Mouse (Mus musculus): ENCODE data around the gene Polr2l. TPM values are rescaled to one million over a fixed set of nuclear protein-coding genes. Genes with fewer than 3 reads are reported as not detected.

The Polr2l gene
- polyA plus RNA-seq (2014; fragmentation: Nextera tagmentation; extraction: Ambion mirVana), result 70.9 and 73.3 TPM in 2 replicates

GRCm38 (mm10) chr7:141475011-141475804, at the start of gene Polr2l, which contains the start of gene Tspan4:
Gene Polr2l, minus strand, starts transcription at chr7:141475132.
Gene Tspan4, plus strand, starts transcription at chr7:141475240.
- ATAC-seq (ENCODE audit: insufficient number of reproducible peaks, low FRiP score, low TSS enrichment, low read depth) (peak; percentile 49), DNase-seq (ENCODE audit: low spot score) (peak; percentile 89)
- H3K27me3 ChIP-seq (ENCODE audit: control insufficient read depth, insufficient read depth, low read length), result no peaks in the 10 kb centered on the region
- peak within 1 kb of the TSS; percentile 80 for H3K4me3 ChIP-seq (ENCODE audit: low read depth, low read length)
- peak within 1 kb of the TSS; percentile 92 for H3K9ac ChIP-seq (ENCODE audit: low read length)
- H3K27ac ChIP-seq (replicated peaks; ENCODE audit: low read depth, low read length), result peak within 1 kb of the TSS; percentile 68
- H3K4me2 ChIP-seq (ENCODE audit: low read depth, severe bottlenecking), result peak within 1 kb of the TSS; percentile 90
- no peaks in the 10 kb centered on the region for H3K9me3 ChIP-seq (ENCODE audit: control insufficient read depth, low read length)
- under 1% methylated on average over 85 of the region's 87 CpGs for WGBS
- peaks cover 21% of the 10 kb centered on the region for H3K36me3 ChIP-seq (ENCODE audit: control insufficient read depth, insufficient read depth, low read length)
- peaks cover 18% of the 10 kb centered on the region for H3K4me1 ChIP-seq (ENCODE audit: control insufficient read depth, insufficient read depth, low read length)

DNA sequence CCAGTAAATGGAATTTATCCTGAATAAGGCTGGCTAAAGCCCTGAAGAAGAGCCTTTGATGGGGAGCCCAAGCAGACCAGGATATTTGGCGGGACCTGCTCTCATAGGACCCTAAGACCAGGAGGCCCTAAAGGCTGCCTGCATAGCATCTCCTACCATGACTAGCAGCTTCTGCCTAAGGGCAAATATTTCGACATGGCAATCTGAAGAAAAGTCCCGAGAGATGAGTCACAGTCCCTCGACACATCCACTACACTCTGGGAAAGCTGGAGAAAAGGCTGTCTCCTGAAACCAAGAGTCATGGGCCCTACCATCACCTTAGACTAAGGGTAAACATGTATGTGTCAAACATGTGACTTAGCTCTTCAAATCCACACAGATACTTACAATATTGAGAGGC, 49.3 kb upstream of the Polr2l start:
- Histone ChIP-seq H3K27ac (replicated peaks; ENCODE audit: low read depth, low read length) (no peak overlapping the region), H3K4me3 (ENCODE audit: low read depth, low read length) (no peak overlapping the region), H3K9ac (ENCODE audit: low read length) (no peak overlapping the region), H3K9me3 (ENCODE audit: control insufficient read depth, low read length) (no peaks in the 10 kb centered on the region), H3K4me2 (ENCODE audit: low read depth, severe bottlenecking) (no peak overlapping the region), H3K27me3 (ENCODE audit: control insufficient read depth, insufficient read depth, low read length) (no peaks in the 10 kb centered on the region), H3K4me1 (ENCODE audit: control insufficient read depth, insufficient read depth, low read length) (no peaks in the 10 kb centered on the region), H3K36me3 (ENCODE audit: control insufficient read depth, insufficient read depth, low read length) (peaks cover under 1% of the 10 kb centered on the region; the same call in 1 of the 2 replicates)
- ATAC-seq (ENCODE audit: insufficient number of reproducible peaks, low FRiP score, low TSS enrichment, low read depth), result no peak
- WGBS, result 90% methylated on average over 4 of the region's 4 CpGs
- no peak for DNase-seq (ENCODE audit: low spot score)

- Histone ChIP-seq H3K9ac (ENCODE audit: low read length) (no peak overlapping the region), H3K27me3 (ENCODE audit: control insufficient read depth, insufficient read depth, low read length) (no peaks in the 10 kb centered on the region), H3K4me2 (ENCODE audit: low read depth, severe bottlenecking) (no peak overlapping the region), H3K27ac (replicated peaks; ENCODE audit: low read depth, low read length) (no peak overlapping the region), H3K9me3 (ENCODE audit: control insufficient read depth, low read length) (no peaks in the 10 kb centered on the region), H3K36me3 (ENCODE audit: control insufficient read depth, insufficient read depth, low read length) (no peaks in the 10 kb centered on the region; the same call in 1 of the 2 replicates), H3K4me3 (ENCODE audit: low read depth, low read length) (no peak overlapping the region), H3K4me1 (ENCODE audit: control insufficient read depth, insufficient read depth, low read length) (no peaks in the 10 kb centered on the region)
- ATAC-seq (ENCODE audit: insufficient number of reproducible peaks, low FRiP score, low TSS enrichment, low read depth), result no peak
- 40% methylated on average over 4 of the region's 4 CpGs for WGBS
- no peak for DNase-seq (ENCODE audit: low spot score)
Measured at GRCm38 (mm10) chr7:141523007-141523406, 48.1 kb upstream of the Polr2l start.

- Histone ChIP-seq H3K9me3 (ENCODE audit: control insufficient read depth, low read length) (no peaks in the 10 kb centered on the region), H3K9ac (ENCODE audit: low read length) (no peak overlapping the region), H3K27me3 (ENCODE audit: control insufficient read depth, insufficient read depth, low read length) (no peaks in the 10 kb centered on the region), H3K4me3 (ENCODE audit: low read depth, low read length) (no peak overlapping the region), H3K36me3 (ENCODE audit: control insufficient read depth, insufficient read depth, low read length) (no peaks in the 10 kb centered on the region; the same call in 1 of the 2 replicates), H3K27ac (replicated peaks; ENCODE audit: low read depth, low read length) (no peak overlapping the region), H3K4me1 (ENCODE audit: control insufficient read depth, insufficient read depth, low read length) (no peaks in the 10 kb centered on the region), H3K4me2 (ENCODE audit: low read depth, severe bottlenecking) (no peak overlapping the region)
- WGBS, result 79% methylated on average over 1 of the region's 1 CpGs
- no peak for DNase-seq (ENCODE audit: low spot score)
- ATAC-seq (ENCODE audit: insufficient number of reproducible peaks, low FRiP score, low TSS enrichment, low read depth), result no peak
Measured at GRCm38 (mm10) chr7:141519795-141520194, 44.9 kb upstream of the Polr2l start.

DNA sequence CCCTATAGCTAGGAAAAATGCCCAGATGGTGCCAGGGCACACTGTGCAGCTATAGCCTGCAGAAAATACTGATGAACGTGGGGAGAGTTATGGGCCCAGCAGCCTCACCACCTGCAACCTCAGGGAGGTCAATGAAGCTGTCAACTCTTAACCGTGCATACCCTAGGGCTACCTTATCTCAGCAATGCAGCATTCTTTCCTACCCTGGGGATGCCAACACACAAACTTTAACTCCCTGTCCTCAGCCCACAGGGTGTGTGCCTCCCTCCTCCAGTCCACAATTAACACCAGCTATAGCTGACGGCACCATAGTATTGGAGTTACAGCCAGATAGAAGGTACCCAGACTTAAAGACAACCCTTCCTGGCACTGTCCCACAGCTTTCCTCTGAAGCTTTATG, 44.0 kb upstream of the Polr2l start:
- no peaks in the 10 kb centered on the region for H3K9me3 ChIP-seq (ENCODE audit: control insufficient read depth, low read length)
- H3K27ac ChIP-seq (replicated peaks; ENCODE audit: low read depth, low read length), result no peak overlapping the region
- DNase-seq (ENCODE audit: low spot score), result no peak
- no peak overlapping the region for H3K9ac ChIP-seq (ENCODE audit: low read length)
- 86% methylated on average over 3 of the region's 3 CpGs for WGBS
- H3K27me3 ChIP-seq (ENCODE audit: control insufficient read depth, insufficient read depth, low read length), result no peaks in the 10 kb centered on the region
- ATAC-seq (ENCODE audit: insufficient number of reproducible peaks, low FRiP score, low TSS enrichment, low read depth), result no peak
- H3K4me2 ChIP-seq (ENCODE audit: low read depth, severe bottlenecking), result no peak overlapping the region
- no peaks in the 10 kb centered on the region; the same call in 1 of the 2 replicates for H3K36me3 ChIP-seq (ENCODE audit: control insufficient read depth, insufficient read depth, low read length)
- no peaks in the 10 kb centered on the region for H3K4me1 ChIP-seq (ENCODE audit: control insufficient read depth, insufficient read depth, low read length)
- H3K4me3 ChIP-seq (ENCODE audit: low read depth, low read length), result no peak overlapping the region

DNA sequence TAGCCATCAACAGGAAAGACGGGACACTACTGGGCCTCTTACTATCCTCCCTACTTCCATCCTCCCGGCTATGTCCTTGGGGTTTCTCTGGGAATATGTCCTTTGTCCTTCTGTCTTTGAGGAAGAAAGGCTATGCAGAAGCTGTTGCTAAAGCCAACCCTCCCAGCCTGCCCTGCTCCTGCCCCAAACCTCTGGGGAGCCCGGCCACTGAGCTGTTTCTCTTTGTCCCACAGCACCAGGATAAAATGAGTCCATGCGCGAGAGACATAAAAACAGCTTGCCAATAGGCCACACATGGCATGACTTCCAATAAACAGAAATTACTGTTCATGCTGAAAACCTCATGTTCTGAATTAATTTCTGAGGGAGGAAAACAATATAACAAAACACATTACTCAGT, 43.4 kb upstream of the Polr2l start:
- H3K4me2 ChIP-seq (ENCODE audit: low read depth, severe bottlenecking), result no peak overlapping the region
- H3K4me1 ChIP-seq (ENCODE audit: control insufficient read depth, insufficient read depth, low read length), result no peaks in the 10 kb centered on the region
- no peaks in the 10 kb centered on the region; the same call in 1 of the 2 replicates for H3K36me3 ChIP-seq (ENCODE audit: control insufficient read depth, insufficient read depth, low read length)

DNA sequence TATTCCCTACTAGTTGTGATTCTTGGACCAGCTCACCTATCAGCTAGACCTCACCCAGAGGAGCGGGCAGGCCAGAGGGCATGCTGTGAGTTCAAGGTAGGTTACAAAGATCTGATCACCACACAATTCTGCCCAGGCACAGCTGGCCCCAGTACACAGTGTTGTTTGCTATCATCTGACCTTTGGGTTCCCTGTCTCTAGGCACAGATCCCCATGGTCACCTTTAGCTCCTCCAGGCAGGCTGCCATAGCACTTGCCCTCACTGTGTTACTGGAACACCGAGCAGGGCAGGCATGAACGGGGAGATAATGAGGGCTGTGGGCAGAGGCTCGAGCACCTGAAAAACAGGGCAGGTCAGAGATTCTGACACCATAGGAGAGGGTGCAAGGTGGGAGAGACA, 42.7 kb upstream of the Polr2l start:
- H3K36me3 ChIP-seq (ENCODE audit: control insufficient read depth, insufficient read depth, low read length), result no peaks in the 10 kb centered on the region; the same call in 1 of the 2 replicates
- no peak for ATAC-seq (ENCODE audit: insufficient number of reproducible peaks, low FRiP score, low TSS enrichment, low read depth)
- WGBS, result 86% methylated on average over 4 of the region's 4 CpGs

More for the DNA sequence above, 43.4 kb upstream of the Polr2l start:
- Histone ChIP-seq H3K4me3 (ENCODE audit: low read depth, low read length) (no peak overlapping the region), H3K9ac (ENCODE audit: low read length) (no peak overlapping the region), H3K27ac (replicated peaks; ENCODE audit: low read depth, low read length) (no peak overlapping the region), H3K27me3 (ENCODE audit: control insufficient read depth, insufficient read depth, low read length) (no peaks in the 10 kb centered on the region), H3K9me3 (ENCODE audit: control insufficient read depth, low read length) (no peaks in the 10 kb centered on the region)
- ATAC-seq (ENCODE audit: insufficient number of reproducible peaks, low FRiP score, low TSS enrichment, low read depth) (no peak), DNase-seq (ENCODE audit: low spot score) (no peak)
- WGBS, result 84% methylated on average over 5 of the region's 5 CpGs

GRCm38 (mm10) chr7:141510681-141511191, 35.8 kb upstream of the Polr2l start:
- H3K27ac ChIP-seq (replicated peaks; ENCODE audit: low read depth, low read length), result no peak overlapping the region
- ATAC-seq (ENCODE audit: insufficient number of reproducible peaks, low FRiP score, low TSS enrichment, low read depth), result no peak
- H3K27me3 ChIP-seq (ENCODE audit: control insufficient read depth, insufficient read depth, low read length), result no peaks in the 10 kb centered on the region
- H3K4me3 ChIP-seq (ENCODE audit: low read depth, low read length), result no peak overlapping the region
- H3K4me2 ChIP-seq (ENCODE audit: low read depth, severe bottlenecking), result no peak overlapping the region
- no peak overlapping the region for H3K9ac ChIP-seq (ENCODE audit: low read length)
- 71% methylated on average over 8 of the region's 8 CpGs for WGBS
- no peaks in the 10 kb centered on the region for H3K9me3 ChIP-seq (ENCODE audit: control insufficient read depth, low read length)
- no peaks in the 10 kb centered on the region for H3K4me1 ChIP-seq (ENCODE audit: control insufficient read depth, insufficient read depth, low read length)
- no peaks in the 10 kb centered on the region for H3K36me3 ChIP-seq (ENCODE audit: control insufficient read depth, insufficient read depth, low read length)
- no peak for DNase-seq (ENCODE audit: low spot score)

More for the DNA sequence above, 42.7 kb upstream of the Polr2l start:
- Histone ChIP-seq H3K4me1 (ENCODE audit: control insufficient read depth, insufficient read depth, low read length) (no peaks in the 10 kb centered on the region), H3K27me3 (ENCODE audit: control insufficient read depth, insufficient read depth, low read length) (no peaks in the 10 kb centered on the region), H3K9me3 (ENCODE audit: control insufficient read depth, low read length) (no peaks in the 10 kb centered on the region), H3K27ac (replicated peaks; ENCODE audit: low read depth, low read length) (no peak overlapping the region), H3K4me2 (ENCODE audit: low read depth, severe bottlenecking) (no peak overlapping the region), H3K4me3 (ENCODE audit: low read depth, low read length) (no peak overlapping the region), H3K9ac (ENCODE audit: low read length) (no peak overlapping the region)
- no peak for DNase-seq (ENCODE audit: low spot score)

Measured in limb, embryonic 11.5 days (tissue).